Mouse (Mus musculus): Measurements from ENCODE around the gene Adgrf2.

DNA sequence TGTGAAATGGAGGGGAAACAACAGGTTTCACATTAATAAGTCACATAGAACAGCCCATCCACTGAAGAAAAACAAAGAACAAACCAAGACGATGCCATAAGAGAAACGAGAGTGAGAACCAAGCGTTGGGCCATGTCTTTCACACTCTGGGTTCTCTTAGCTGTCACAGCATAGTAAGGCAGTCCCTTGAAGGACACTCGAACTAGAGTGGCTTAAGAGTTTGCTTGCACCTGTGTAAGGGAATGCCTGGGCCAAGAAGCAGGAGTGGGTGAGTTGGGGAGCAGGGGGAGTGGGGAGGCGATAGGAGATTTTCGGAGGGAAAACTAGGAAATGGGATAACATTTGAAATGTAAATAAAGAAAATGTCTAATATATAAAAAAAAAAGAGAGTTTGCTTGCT is 3.2 kb downstream of the Adgrf2 start:
- TF ChIP-seq CTCF (IDR thresholded peaks at IDR 0.05; ENCODE audit: low read depth) (no peak), EP300 (optimal IDR thresholded peaks at IDR 0.05) (no peak)
